Mouse (Mus musculus) heart, postnatal 25 days (tissue): ENCODE measurements around the gene Kbtbd12. TPM values are rescaled to one million over a fixed set of nuclear protein-coding genes. Genes with fewer than 3 reads are reported as not detected.

Source experiments
- DNase-seq: peaks from one replicate; pipeline ENCODE4 v3.0.0; 2022; ENCODE audit warnings: low spot score
- intact Hi-C: fragments of 180-260 bp; cut with DNase I; formaldehyde crosslinking; loops from one replicate; pipeline ENCODE4 v1.15.1; 2025
- total RNA-seq, 2 experiments: library from RNA; stranded (reverse); gene quantifications; 2 replicates each; pipeline ENCODE4 v1.2.3; 2021

Gene Kbtbd12
- total RNA-seq, 2 experiments from 2014 or later, result 31.2 to 36.8 TPM

GRCm38 (mm10) chr6:88516667-88517066, 121.1 kb downstream of the Kbtbd12 start:
- intact Hi-C loops, result loop anchor here (5.0 to 10.0 kb wide), 2 partner anchors 49 to 602 kb away; partner anchors contain the start of genes Hmces and Ruvbl1
- no peak for DNase-seq

GRCm38 (mm10) chr6:88515971-88516370, 121.8 kb downstream of the Kbtbd12 start:
- intact Hi-C loops, result loop anchor here (5.0 to 10.0 kb wide), 2 partner anchors 49 to 601 kb away; partner anchors contain the start of genes Hmces and Ruvbl1

GRCm38 (mm10) chr6:88514546-88514945, 123.2 kb downstream of the Kbtbd12 start:
- intact Hi-C loops, result loop anchor here (10.0 kb wide), 1 partner anchor 600 kb away; the partner anchor contains the start of gene Hmces
- DNase-seq, result no peak

More at GRCm38 (mm10) chr6:88515971-88516370, 121.8 kb downstream of the Kbtbd12 start:
- no peak for DNase-seq

- no peak for DNase-seq
- intact Hi-C loops, result loop anchor here (10.0 kb wide), 1 partner anchor 599 kb away; the partner anchor contains the start of gene Hmces
Observed at GRCm38 (mm10) chr6:88513984-88514383, 123.8 kb downstream of the Kbtbd12 start.

- DNase-seq, result no peak
- intact Hi-C loops, result loop anchor here (5.0 kb wide), 2 partner anchors 316 to 391 kb away; no protein-coding TSS in a partner anchor
Observed at GRCm38 (mm10) chr6:88503044-88503443, 134.7 kb downstream of the Kbtbd12 start.

GRCm38 (mm10) chr6:88502030-88502970, 135.4 kb downstream of the Kbtbd12 start:
- no peak for DNase-seq
- intact Hi-C loops, result loop anchor here (5.0 kb wide), 2 partner anchors 315 to 390 kb away; no protein-coding TSS in a partner anchor

GRCm38 (mm10) chr6:88500405-88500767, 137.4 kb downstream of the Kbtbd12 start:
- intact Hi-C loops, result loop anchor here (5.0 kb wide), 2 partner anchors 313 to 388 kb away; no protein-coding TSS in a partner anchor
- DNase-seq, result no peak

- intact Hi-C loops, result loop anchor here (5.0 kb wide), 3 partner anchors 312 to 387 kb away; no protein-coding TSS in a partner anchor
- DNase-seq, result no peak
Observed at GRCm38 (mm10) chr6:88499481-88500404, 138.0 kb downstream of the Kbtbd12 start.

Other genes with a start within 250 kb of the Kbtbd12 start
- 1 to 10 TPM; 6.5 to 6.7 TPM for gene Eefsec, start 191.4 kb downstream of the Kbtbd12 start, total RNA-seq
- gene Ruvbl1, start 172.5 kb downstream of the Kbtbd12 start, total RNA-seq, result 10 to 100 TPM; 15.2 to 16.7 TPM
- 10 to 100 TPM; 49.4 to 53.6 TPM for gene Sec61a1, start 119.0 kb downstream of the Kbtbd12 start, total RNA-seq
- 100 to 1,000 TPM; 115 to 127 TPM for gene Mgll, start 86.5 kb upstream of the Kbtbd12 start, total RNA-seq
- gene Abtb1, start 204.0 kb upstream of the Kbtbd12 start, total RNA-seq, result 10 to 100 TPM; 21.9 to 23.3 TPM
- 10 to 100 TPM; 16.5 to 16.8 TPM for gene Podxl2, start 237.1 kb upstream of the Kbtbd12 start, total RNA-seq